Mouse (Mus musculus) left cerebral cortex, postnatal 14 days (tissue): ENCODE measurements around the gene Pou2af1. TPM values are rescaled to one million over a fixed set of nuclear protein-coding genes. Genes with fewer than 3 reads are reported as not detected.

Experiments
- total RNA-seq, 2 experiments: library from RNA; stranded (reverse); gene quantifications; 2 replicates each; pipeline ENCODE4 v1.2.3; 2021

Gene Pou2af1
- total RNA-seq, 2 experiments from 2014 or later = not detected

Other genes with a start within 250 kb of the Pou2af1 start
- 10 to 100 TPM; 49.0 to 54.6 TPM for gene Sik2, start 204.6 kb upstream of the Pou2af1 start, total RNA-seq
- not detected for gene Btg4, start 152.8 kb upstream of the Pou2af1 start, total RNA-seq
- gene Layn, start 136.6 kb upstream of the Pou2af1 start, total RNA-seq = 10 to 100 TPM in 1 of 2 experiments, 1 to 10 TPM in 1; 8.1 to 10.3 TPM
- not detected for gene 4833427G06Rik, start 111.6 kb upstream of the Pou2af1 start, total RNA-seq
- gene Gm32742, start 48.2 kb upstream of the Pou2af1 start, total RNA-seq = not detected
- gene Colca2, start 64.9 kb downstream of the Pou2af1 start, total RNA-seq = 1 to 10 TPM; 1.3 TPM
- not detected for gene 1810046K07Rik, start 115.2 kb downstream of the Pou2af1 start, total RNA-seq